Mouse (Mus musculus): Measurements from ENCODE around the gene Gpr22.

The Gpr22 gene

GRCm38 (mm10) chr12:31713600-31713999 lies at the start of gene Gpr22:
TSS of gene Gpr22 (minus strand) at chr12:31713947.
- no peak for DNase-seq (ENCODE audit: low spot score)

- no peak for DNase-seq (ENCODE audit: low spot score)
Measured at GRCm38 (mm10) chr12:31755885-31756755, 42.4 kb upstream of the Gpr22 start.

DNA sequence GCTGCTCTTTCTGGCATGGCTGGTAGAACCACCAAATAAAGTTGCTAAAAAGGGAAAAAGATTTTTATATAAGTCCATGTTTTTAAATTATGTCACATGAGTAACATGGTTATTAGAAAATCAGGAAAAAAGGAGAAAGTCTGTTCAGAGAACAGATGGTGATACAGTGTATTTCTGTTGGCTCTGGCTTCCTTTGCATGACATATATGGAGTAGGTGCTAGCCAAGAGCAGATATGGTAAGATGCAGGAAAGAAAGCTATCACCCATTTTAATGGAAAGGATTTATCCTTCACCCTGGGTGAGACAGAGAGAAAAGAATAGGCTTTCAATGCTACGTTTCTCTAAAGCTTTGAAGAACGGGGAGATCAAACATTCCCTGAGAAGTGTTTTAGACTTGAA lies 40.7 kb upstream of the Gpr22 start:
- no peak for DNase-seq (ENCODE audit: low spot score)

- no peak for DNase-seq (ENCODE audit: low spot score)
Measured at GRCm38 (mm10) chr12:31749846-31750245, 36.1 kb upstream of the Gpr22 start.

DNA sequence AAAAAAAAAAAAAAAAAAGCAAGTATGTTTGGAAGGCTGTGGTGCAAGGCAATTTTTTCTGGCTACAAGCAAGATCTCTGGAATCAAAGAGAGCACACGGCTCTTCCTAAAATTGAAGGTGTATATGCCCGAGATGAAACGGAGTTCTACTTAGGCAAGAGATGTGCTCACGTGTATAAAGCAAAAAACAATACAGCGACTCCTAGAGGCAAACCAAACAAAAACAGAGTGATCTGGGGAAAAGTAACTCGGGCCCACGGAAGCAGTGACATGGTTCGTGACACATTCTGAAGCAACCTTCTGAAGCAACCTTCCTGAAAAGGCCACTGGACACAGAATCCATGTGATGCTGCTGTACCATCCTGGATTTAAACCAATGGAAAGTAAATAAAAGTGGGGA lies 33.6 kb upstream of the Gpr22 start:
- DNase-seq (ENCODE audit: low spot score), result no peak

DNA sequence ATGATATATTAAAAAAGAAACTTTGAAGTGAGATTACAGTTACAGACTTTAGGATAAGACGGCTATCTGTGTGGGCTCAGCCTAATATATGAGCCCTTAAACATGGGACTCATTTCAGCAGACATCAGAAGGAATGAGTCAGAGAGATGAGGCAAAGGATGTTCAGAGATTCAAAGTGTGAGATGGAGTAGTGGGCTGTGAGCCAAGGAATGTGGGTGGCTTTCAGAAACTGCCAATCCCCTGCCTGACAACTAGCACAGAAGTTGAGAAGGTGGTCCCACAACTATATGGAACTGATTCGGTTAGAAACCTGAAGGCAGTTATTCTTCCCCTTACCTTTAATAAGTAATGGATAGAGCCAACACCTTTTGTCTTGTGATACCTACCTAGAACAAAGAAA lies 20.9 kb upstream of the Gpr22 start:
- no peak for DNase-seq (ENCODE audit: low spot score)

DNA sequence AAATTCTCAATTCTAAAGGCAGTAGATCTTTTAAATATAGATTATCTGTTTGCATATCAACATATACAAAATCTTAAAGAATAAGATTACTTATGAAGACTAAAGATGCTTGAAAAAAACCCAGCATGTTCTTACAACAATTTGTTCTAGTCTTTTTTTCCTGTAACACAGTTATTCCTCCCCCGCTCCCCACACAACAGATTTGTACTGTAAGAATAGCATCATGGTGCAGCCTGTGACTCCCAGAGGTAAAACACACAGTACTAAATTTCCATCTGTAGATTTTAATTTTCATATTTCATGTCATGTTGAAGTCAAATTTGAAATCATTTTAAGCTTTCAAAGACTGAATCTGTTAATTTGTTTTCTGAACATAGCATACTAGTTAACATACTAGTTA lies 16.4 kb upstream of the Gpr22 start:
- no peak for DNase-seq (ENCODE audit: low spot score)

- DNase-seq (ENCODE audit: low spot score), result no peak
Measured at GRCm38 (mm10) chr12:31726707-31727106, 13.0 kb upstream of the Gpr22 start.

GRCm38 (mm10) chr12:31725511-31726275 lies 11.9 kb upstream of the Gpr22 start:
- DNase-seq (ENCODE audit: low spot score), result no peak

GRCm38 (mm10) chr12:31724576-31724975 lies 10.8 kb upstream of the Gpr22 start:
- DNase-seq (ENCODE audit: low spot score), result no peak

- no peak for DNase-seq (ENCODE audit: low spot score)
Measured at GRCm38 (mm10) chr12:31719586-31720275, 6.0 kb upstream of the Gpr22 start.

- DNase-seq (ENCODE audit: low spot score), result no peak
Measured at GRCm38 (mm10) chr12:31714070-31714469, 323 bp upstream of the Gpr22 start.

GRCm38 (mm10) chr12:31712727-31713126 lies 1.0 kb downstream of the Gpr22 start:
- DNase-seq (ENCODE audit: low spot score), result no peak

DNA sequence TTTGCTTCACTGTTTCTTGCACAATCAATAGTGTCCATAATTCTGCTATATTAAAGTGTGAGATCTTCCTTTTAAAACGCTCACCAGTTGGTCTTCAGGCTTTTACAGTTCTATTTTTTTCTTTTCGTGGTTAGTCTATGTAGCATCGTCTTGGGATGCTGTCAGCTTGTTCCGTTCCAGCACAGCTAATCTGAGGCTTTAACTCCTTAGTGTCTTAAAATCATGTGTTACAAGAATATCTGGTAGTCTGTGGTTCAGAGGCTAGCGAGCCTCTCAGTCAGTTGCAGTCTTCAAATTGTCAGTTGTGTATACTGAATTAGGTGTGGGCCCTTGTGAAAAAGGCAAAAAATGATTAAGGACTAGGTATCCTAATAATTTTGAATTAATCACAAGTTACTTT lies 1.5 kb downstream of the Gpr22 start:
- no peak for DNase-seq (ENCODE audit: low spot score)

DNA sequence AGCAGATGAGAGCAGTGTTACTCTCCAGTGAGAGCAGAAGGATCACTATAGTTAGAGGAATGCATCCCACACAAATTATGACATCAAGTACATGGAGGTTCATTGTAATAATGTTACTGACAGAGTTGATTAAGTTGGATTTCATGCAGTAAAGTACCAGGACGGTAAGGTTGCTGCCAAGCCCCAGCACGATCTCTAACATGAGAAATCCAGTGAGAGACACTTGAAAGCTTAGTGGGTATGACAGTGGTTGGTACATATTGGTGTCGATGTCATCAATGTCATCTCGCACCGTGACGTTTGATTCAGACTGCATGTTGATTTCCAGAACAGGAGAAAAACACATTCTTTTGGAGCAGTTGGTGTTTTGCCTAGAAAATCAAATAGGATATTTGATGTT lies 4.1 kb downstream of the Gpr22 start:
- no peak for DNase-seq (ENCODE audit: low spot score)

DNA sequence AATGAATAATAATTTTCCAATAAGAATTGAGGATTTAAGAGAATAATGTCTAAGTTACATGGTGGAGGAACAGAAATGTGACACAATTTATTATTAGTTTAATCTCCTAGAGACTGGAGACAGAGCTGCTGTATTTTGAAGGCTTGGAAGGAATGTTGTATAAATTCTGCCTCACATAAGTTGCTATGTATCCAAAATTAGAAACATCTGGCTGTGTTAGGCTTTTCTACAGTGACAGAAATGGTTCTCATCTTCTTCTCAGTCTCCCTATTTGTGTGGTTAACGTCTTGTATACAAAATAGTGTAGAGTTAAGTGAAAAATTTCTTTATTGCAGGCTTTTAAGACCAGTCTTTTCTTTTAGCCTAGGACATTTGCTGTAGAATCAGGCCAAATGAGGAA lies 6.2 kb downstream of the Gpr22 start:
- no peak for DNase-seq (ENCODE audit: low spot score)

DNA sequence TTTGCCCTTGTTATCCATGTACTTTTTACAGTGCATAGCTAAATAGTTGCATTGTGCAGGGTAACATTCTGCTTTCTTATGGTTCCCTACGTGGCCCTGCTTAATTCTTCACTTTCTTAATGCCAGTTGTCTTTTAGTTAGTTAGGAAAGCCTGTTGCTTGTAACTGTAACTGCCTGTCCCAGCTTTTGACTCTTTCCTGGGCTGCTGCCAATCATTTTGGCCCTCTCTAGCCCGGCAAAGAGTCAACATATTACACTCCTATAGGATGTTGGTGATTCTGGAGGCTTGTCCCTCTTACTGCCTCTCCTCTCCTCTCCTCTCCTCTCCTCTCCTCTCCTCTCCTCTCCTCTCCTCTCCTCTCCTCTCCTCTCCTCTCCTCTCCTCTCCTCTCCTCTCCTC lies 7.6 kb downstream of the Gpr22 start:
- DNase-seq (ENCODE audit: low spot score), result no peak

GRCm38 (mm10) chr12:31703904-31704303 lies 9.8 kb downstream of the Gpr22 start:
- no peak for DNase-seq (ENCODE audit: low spot score)

GRCm38 (mm10) chr12:31701411-31701810 lies 12.3 kb downstream of the Gpr22 start:
- DNase-seq (ENCODE audit: low spot score), result no peak

- DNase-seq (ENCODE audit: low spot score), result no peak
Measured at GRCm38 (mm10) chr12:31700623-31701347, 13.0 kb downstream of the Gpr22 start.

DNA sequence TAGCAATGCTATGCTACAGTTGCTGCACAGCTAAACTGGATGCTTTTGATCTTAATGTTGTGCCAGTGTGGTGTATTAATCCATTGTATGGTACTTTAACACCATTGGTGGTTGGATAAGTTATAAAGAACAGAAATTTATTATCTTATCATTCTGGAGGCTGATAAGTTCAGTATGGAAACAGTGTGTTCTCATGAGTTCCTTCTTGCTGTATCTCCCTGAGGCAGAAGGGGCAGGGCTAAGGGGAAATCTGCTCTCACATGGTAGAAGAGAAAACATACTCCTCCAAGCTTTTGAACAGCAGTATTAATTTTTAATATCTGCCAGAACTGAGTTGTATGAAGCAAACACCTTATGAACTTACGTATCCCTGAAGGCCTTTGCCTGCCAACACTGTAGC lies 20.5 kb downstream of the Gpr22 start:
- DNase-seq (ENCODE audit: low spot score), result no peak

- no peak for DNase-seq (ENCODE audit: low spot score)
Measured at GRCm38 (mm10) chr12:31686679-31687078, 27.1 kb downstream of the Gpr22 start.

Data from urinary bladder, postnatal 25 days (tissue).